Mouse (Mus musculus): ENCODE data around the gene Tubb3. TPM values are rescaled to one million over a fixed set of nuclear protein-coding genes. Genes with fewer than 3 reads are reported as not detected.

Gene Tubb3
- polyA plus RNA-seq (2021; fragmentation: Nextera tagmentation): 353 and 392 TPM in 2 replicates
- long read RNA-seq, experiment 1, transcript Tubb3-201 (4 exons, 1,868 nt): major isoform, 841 of 914 reads
- long read RNA-seq, experiment 1, partial matches to known transcripts: 72 of 914 reads
- long read RNA-seq, experiment 1, other reads (novel, unspliced or antisense): 1 of 914 reads
- long read RNA-seq, experiment 2, transcript Tubb3-201 (4 exons, 1,868 nt): major isoform, 2,172 of 2,211 reads
- long read RNA-seq, experiment 2, partial matches to known transcripts: 32 of 2,211 reads
- long read RNA-seq, experiment 2, other reads (novel, unspliced or antisense): 5 of 2,211 reads

GRCm38 (mm10) chr8:123411246-123411645 is at the start of gene Tubb3:
Gene Tubb3 (plus strand): TSS chr8:123411424.

GRCm38 (mm10) chr8:123373403-123374238 is 37.6 kb upstream of the Tubb3 start, which contains the start of gene Tcf25:
Gene Tcf25 (plus strand): TSS chr8:123373753.

GRCm38 (mm10) chr8:123406786-123407185 is 4.4 kb upstream of the Tubb3 start, which contains the start of gene Mc1r:
Gene Mc1r (plus strand): TSS chr8:123407107.

DNA sequence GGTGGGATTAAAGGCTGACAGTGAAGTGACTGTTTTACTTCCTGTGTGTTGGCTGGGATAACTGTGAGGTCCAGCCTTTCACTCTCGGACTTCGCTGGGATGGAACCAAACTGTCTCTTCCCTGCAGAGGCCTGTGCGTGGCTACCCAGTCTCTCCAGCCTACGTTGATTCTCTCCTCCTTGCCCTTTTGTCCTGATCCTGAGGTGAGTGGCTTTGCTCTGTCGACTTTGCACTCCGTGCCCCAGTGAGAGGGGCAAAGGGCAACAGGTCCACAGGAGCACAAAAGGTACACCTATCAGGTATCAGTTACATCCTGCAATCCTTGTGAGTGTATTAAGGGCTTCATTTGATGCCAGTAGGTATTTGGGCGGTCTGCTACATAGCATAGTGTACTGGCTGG is 12.2 kb downstream of the Tubb3 start, which contains the start of gene Def8:
TSS of gene Def8 (plus strand) at position 87 of the 400 bp plus-strand sequence.

Other genes starting within 250 kb of the Tubb3 start
- 0.11 TPM in 1 of 2 replicates, not detected in the other for gene Dpep1, start 225.2 kb upstream of the Tubb3 start, polyA plus RNA-seq (2021; fragmentation: Nextera tagmentation)
- 128 and 136 TPM in 2 replicates for gene Chmp1a, start 198.7 kb upstream of the Tubb3 start, polyA plus RNA-seq (2021; fragmentation: Nextera tagmentation)
- 10.6 and 10.8 TPM in 2 replicates for gene Spata33, start 198.6 kb upstream of the Tubb3 start, polyA plus RNA-seq (2021; fragmentation: Nextera tagmentation)
- gene Cdk10, start 186.6 kb upstream of the Tubb3 start, polyA plus RNA-seq (2021; fragmentation: Nextera tagmentation): 59.9 and 65.7 TPM in 2 replicates
- 35.5 and 45.6 TPM in 2 replicates for gene Spata2l, start 175.2 kb upstream of the Tubb3 start, polyA plus RNA-seq (2021; fragmentation: Nextera tagmentation)
- 3.7 and 3.8 TPM in 2 replicates for gene Zfp276, start 157.2 kb upstream of the Tubb3 start, polyA plus RNA-seq (2021; fragmentation: Nextera tagmentation)
- gene Vps9d1, start 157.1 kb upstream of the Tubb3 start, polyA plus RNA-seq (2021; fragmentation: Nextera tagmentation): 17.9 and 24.9 TPM in 2 replicates
- gene Fanca, start 92.8 kb upstream of the Tubb3 start, polyA plus RNA-seq (2021; fragmentation: Nextera tagmentation): 0.63 and 0.97 TPM in 2 replicates
- gene Spire2, start 78.7 kb upstream of the Tubb3 start, polyA plus RNA-seq (2021; fragmentation: Nextera tagmentation): 2.0 and 2.2 TPM in 2 replicates
- gene Tcf25, start 37.7 kb upstream of the Tubb3 start, polyA plus RNA-seq (2021; fragmentation: Nextera tagmentation): 340 and 366 TPM in 2 replicates
- not detected in 2 replicates for gene Mc1r, start 4.3 kb upstream of the Tubb3 start, polyA plus RNA-seq (2021; fragmentation: Nextera tagmentation)
- 12.1 and 12.9 TPM in 2 replicates for gene Def8, start 12.1 kb downstream of the Tubb3 start, polyA plus RNA-seq (2021; fragmentation: Nextera tagmentation)
- gene Afg3l1, start 66.5 kb downstream of the Tubb3 start, polyA plus RNA-seq (2021; fragmentation: Nextera tagmentation): 5.5 and 6.6 TPM in 2 replicates
- gene Dbndd1, start 104.0 kb downstream of the Tubb3 start, polyA plus RNA-seq (2021; fragmentation: Nextera tagmentation): 14.6 and 17.6 TPM in 2 replicates
- 14.9 and 17.2 TPM in 2 replicates for gene Gas8, start 107.4 kb downstream of the Tubb3 start, polyA plus RNA-seq (2021; fragmentation: Nextera tagmentation)
- gene Rhou, start 242.5 kb downstream of the Tubb3 start, polyA plus RNA-seq (2021; fragmentation: Nextera tagmentation): 3.3 TPM in 2 replicates